Mouse (Mus musculus): ENCODE results near the gene Mettl24.
"Not testable (repeated sequence)": the region's sequence is repeated elsewhere in the genome, so short reads cannot be mapped to it uniquely, and the experiment has no call there.

Gene Mettl24

DNA sequence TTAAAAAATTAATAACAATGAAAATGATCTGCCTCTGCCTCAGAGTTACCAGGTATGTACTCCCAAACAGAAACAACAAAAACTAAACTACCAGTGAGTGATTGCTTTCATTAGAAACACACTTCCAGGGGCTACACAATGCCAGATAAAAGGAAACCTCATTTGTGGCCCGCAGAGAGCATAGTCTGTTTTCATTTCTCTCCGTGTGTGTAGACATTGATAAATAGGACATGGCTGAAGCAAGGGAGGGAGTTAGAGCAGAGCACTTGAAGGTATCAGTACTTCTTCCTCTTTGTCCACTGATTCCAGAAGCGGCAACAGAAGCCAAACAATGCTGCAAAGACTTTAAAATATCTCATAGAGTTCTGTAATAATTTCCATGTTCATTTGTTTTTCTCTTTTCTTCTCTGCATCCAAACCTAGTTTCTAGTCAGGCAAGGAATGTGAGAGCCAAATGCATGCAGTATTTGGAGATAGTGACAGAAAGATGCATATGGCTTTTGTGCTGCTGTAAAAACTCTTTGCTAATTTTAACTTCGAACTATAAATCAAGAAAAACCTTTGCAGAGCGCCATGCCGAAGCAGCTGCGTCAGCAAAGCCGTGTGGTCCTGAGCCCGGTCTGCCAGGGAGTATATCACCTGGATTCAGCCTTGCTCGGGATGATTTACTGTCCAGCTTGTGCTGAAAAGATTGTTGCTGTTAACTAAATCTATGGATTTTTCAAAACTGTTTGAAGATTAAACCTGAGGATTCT, 67.4 kb downstream of the Mettl24 start:
- DNase-seq: no peak

DNA sequence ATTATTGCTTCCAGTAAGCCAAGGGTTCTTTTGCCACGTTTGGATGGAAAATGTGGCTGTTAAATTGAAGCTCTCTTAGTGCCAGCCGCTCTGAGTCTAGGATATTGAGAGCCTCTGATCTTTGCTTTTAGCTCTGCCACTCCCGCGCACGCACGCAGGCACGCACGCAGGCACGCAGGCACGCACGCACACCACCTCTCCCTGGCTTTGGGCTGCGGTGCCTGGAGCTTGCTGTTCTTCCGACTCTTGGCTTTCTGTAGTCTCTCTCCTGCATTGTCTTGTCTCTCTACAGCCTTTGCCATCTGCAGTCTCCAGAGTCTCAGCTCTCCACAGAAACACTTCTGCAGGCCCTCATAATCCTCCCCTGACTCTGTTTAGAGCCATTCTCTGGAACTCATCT, 68.1 kb downstream of the Mettl24 start:
- no peak for DNase-seq

DNA sequence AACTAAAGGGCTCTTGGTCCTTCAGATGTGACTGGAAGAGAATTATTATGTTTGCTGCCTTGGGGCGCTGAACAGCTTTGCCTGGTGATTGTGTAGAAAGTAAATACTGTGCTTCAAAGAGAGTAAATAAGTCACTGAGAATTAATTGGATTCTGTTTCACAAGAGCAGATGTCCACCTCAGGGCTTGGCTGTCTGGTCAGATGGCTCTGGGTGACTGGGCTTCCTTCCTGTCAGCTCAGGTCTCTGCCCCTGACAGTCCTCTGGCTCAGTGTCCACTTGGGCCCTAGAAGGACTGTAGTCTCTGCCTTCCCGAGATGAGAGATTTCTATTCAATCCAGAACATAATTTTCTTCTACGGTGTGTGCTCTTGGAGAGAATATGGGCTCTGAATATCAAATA, 70.0 kb downstream of the Mettl24 start:
- no peak for DNase-seq

DNA sequence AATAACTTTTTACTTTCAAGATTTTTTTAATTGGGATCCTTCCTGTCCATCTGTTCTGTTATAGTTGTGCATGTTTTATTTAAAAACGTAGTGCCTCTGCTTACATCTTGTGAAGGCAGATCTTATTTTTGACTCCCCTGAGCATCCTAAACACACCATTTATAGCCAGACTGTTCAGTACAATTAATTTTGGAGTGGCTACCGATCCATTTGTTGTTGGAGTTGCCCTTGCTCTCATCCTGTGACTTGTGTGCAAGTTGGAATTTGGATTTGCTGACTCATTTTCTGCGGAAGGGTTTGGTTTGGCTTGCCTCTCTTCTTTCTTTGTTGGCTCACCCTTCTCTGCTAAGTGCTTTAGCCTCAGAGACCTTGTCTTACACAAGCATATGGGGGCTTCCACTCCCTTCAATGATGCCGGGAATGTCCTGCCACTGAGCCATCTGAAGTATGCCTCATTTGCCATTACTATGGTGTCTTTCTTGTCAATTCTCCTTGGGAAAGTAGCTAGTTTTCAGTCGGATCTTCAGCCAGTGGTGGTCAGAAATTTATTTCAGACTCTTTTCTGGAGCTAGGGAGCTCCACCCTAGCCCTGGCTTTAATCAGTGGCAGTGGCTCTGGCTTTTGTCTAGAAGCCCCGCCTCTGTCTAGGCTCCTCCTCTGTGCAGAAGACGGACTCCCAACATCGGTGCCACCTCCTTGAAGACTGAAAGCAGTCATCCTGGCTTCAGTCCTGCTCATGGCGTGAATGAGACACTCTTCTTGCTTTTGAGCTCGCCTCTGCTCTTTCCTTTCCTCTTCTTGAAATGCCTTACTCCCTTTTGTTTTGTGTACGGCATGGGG, 75.3 kb downstream of the Mettl24 start:
- DNase-seq: no peak

DNA sequence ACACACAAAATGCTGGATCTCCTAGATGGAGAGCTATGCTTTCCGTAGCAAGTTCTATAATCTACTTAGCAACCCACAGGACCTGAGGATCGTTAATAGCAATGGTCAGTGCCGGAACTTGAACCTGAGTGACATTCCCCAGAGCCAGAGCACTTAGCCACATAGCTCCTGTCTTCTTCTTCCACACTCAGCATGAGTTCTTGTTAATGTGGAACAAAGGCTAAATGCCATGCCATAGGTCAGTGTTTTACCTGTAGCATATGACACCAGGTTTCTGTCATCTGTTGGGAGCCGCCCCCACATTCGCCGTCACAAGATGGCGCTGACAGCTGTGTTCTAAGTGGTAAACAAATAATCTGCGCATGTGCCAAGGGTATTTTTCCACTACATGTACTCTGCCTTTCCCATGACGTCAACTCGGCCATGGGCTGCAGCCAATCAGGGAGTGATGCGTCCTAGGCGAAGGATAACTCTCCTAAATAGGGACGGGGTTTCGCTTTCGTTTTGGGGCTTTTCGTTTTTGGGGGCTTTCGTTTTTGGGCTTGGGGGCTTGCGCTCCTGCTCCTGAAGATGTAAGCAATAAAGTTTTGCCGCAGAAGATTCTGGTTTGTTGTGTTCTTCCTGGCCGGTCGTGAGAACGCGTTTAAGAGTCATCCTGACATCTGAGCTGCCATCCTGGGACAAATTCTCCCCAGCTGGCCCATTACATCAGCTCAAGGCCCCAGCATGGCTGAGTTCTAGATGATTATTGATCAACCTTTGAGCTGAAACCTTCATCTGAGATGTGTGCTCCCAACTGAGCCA, 76.5 kb downstream of the Mettl24 start:
- not testable (repeated sequence) for DNase-seq

DNA sequence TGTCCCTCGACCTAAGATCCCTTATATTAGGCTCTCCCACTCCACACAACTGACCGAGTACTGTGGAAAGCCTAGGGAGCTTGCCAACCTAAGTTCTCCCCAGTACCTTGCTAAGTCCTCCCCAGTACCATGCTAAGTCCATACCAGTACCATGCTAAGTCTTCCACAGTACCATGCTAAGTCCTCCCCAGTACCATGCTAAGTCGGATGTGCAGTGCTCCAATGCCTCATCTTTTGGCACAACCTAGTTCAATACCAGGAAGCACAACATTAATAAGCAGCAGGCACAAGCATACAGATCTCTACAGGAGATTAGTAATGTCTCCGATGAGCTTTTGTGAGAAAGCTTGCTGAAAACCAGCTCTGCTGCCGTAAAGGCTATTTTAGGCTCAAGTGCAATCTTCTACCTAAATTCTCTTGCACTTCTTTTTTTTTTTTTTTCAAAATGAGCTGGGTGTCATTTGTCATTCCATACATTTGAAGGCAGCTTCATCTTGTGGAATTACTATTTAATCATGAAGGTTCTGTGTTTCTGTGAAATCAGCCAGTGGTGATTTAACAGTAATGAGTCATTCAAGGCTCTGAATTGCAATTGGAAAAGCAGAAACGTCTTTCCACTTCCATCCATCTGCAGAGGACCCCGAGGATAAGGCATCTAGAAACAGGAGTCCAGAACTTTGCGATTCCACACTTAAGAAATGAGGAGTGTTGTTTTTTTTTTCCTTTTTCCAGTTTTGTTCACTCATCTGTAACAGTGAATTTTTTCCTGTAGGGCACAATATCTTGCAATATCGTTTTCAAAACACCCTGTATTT, 77.3 kb downstream of the Mettl24 start:
- DNase-seq: no peak

DNA sequence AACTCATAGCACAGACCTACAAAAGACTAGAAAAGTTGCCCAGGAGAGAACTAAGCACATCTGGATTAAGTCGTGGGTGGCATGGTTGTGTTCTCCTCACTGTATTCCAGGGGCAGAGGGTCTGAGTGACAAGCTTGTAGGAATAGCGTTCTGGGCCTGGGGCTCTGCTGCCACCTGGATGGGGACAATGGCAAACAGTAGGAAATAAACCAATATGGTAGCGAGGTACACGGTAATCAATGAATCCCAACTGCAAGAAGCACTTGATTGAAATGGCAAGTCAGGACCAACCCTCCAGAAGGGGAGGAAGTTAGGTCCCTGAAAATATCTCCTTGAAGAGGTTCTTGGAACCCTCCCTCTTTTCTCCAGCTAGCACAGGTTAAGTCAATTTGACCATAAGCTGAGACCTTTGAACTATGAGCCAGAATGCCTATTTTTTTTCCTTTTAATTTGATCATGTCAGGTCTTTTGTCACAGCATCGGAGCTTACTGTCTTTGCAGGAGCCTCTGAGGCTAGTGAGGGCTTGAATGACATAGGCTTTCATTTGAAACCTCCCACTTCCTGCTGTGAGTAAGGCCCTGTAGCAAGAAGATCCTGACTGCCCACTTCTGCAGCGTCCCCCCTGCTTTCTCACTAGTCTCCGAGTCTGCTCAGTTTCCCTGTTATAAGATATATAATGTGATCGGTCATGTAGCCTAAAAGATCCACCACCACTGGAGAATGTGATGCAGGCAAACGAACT, 78.1 kb downstream of the Mettl24 start:
- no peak for DNase-seq

DNA sequence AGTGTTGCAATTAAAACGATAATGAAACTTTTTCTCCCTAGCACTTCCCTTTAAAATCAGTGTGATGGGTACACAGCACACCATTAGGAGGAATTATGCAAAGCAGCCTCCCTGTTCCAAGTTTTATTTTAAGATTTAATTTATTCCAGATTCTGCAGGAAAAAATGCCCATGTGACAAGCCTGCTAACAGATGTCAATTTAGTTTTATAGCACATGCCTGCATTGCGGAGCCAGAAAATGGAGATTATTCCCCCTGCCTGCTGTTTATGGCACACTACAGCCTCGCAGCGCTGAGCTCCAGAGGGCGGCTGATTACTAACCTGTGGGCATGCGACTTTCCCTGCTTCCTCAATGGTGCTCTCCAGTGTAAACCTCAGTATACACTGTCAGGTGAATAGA, 79.5 kb downstream of the Mettl24 start:
- peak; percentile 63 for DNase-seq

DNA sequence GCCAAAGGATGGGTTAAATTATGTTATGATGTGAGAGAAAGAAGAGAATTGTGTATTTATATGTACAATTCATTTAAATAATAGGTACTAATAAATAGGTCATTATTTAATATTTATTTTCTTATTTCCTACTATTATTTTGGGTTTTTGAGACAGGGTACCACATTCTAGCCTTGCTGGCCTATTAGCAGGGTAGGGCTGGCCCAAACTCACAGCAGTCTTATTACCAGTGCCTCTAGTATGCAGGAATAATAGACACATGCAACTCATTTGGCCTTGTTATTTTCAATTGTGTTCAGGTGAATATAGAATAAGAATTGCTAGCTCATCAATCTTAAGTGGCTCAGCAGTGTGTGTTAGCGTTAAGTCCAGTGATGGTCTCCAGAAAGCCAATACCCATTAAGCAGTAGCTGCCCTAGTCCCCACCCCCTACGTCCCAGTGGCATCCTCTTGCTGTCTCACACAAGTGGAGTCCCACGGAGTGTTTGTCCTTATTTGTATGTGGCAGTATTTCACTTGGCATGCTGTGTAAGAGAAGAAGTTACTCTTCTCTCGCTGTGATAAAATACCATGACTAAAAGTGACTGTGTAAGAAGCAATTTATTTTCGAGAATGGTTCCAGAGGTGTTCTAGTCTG, 80.1 kb downstream of the Mettl24 start:
- no peak for DNase-seq

DNA sequence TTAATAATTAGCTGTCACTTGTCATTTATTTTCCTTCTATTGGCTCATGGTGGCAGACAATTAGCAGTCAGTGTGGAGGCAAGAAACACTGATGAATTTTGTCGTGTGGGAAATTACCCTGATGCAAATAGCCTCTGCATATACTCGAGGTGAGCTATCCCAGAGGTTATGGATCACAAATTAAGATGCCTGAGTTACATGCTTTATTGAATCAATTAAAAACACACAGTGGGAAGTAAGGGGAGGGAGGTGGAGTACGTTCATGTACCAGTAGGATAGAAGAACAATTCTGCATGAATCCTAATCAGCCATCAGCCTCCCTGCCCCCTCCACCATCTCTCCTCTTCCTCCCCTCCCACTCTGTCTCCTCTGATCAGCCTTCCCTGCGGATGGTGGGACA, 89.2 kb downstream of the Mettl24 start:
- no peak for DNase-seq

DNA sequence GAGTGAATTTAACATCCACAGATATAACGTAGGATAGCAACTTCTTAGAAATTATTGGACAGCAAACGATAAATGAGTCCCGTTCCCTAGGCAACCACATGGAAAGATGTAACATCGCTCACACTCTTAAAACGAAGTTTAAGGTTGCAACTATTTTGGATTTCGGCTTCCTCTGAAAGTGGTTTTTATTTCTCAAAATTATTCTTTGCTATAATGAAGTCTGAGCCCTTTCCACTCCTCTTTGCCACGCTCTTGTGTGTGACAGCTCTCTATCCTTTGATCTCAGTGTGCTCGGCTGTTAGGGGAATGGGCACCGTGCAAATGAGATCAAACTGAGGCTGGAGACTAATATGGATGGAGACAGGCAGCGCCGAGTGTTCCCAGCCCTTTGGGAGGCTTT, 92.1 kb downstream of the Mettl24 start:
- DNase-seq: no peak

DNA sequence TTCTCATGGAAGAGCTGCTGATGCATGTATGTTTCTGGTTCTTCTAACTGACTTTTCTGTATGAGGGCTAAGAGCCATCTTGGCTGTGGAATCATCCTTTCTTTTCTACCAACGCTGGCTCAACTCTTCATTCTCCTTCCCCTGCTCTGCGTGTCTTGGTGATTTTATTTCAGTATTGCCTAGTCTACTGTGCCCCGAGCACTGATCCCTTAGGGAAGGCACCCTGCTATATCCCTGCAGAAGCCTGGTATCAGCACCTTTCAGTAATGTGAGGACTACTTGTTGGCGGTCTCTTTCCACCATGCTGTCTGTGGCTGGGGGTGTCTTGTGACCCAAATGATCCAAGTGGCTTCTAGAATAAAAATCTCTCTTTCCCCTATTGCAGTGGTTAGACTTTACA, 92.6 kb downstream of the Mettl24 start:
- DNase-seq: no peak

DNA sequence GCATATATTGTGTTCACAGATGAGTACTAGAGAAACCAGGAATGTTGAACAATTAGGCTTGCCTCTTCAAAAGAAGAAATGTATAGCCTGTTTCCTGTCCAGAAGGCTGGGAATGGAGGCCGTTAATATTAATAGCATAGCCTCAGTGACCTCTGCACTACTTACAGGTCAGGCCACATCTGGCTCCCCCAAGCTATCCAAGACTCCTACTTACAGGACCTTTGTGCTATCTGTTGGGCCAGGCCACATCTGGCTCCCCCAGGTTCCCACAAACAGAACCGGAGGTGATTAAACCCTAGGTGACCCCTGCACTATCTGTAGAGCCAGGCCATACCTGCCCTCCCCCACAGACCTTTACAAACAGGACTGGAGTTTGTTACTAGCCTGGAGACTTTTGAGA, 94.1 kb downstream of the Mettl24 start:
- DNase-seq: no peak

DNA sequence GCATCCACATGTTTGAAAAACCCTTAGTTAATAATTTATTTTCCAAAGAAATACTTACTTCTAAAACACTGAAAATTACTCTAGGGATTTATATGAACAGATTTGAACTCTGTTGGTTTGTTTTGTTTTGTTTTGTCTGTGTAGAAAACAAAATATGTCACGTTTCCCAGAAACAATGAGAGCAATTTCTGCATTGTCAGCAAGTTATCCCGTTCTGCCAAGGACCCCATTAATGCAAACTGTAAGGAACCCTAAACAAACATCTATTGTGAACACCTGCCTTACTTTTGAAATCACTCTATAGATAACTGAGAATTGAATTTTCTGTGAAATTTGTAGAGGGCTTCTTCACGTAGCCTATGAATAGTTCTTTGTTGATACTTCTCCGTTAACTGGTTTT, 95.4 kb downstream of the Mettl24 start:
- no peak for DNase-seq

DNA sequence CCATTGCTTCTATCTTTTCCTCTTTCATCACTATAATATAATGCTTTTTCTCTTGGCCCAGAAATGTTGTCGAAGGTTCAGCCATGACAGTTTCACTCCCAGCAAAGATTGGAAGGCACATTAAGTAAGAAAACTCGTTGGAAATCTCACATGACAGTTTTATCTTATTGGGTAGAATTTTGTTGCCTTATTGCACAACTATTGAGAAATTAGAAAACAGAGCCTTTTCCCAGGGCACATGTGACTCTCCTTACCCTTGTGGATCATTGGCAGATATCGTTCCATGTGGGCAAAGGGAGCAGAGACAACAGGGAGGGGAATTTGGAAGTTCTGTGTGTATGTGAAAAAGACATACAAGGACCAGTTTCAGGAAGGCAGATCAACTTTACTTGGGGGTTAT, 107.3 kb downstream of the Mettl24 start:
- no peak for DNase-seq

DNA sequence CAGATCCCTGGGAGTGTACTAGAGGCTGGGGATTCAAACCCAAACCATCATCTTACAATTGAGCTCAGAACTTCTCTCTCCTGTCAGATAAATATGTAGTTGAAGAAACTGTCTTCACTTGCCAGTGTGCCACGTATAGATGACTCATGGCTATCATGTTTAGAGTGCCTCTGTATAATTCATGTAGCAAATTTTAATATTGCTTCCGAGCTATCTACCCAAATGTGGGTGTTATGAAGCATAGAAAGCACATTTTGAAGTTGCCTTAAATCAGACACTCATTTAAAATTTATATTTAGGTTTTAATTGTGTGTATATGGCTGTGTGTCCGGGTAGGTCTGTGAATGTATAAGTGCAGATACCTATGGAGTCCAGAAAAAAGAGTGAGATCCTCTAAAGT, 109.0 kb downstream of the Mettl24 start:
- DNase-seq: peak; percentile 19

DNA sequence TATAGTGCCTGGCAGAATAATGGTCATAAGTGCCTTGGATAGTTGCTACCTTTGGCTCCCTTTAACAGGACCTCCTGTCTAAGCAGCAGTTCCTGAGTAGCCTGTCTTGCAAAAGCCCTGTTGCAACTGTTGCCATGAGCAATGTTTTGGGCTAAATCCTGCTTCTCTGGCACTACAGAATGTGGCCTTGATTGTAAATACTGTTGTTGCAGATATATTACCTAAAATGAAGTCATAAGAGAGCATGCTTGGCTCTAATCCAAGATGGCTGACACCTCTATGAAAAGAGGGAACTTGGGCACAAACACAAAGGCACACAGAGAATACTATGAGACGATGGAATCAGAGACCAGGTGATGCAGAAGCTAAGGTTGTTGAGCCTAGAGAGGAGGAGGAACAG, 122.1 kb downstream of the Mettl24 start:
- DNase-seq: no peak

DNA sequence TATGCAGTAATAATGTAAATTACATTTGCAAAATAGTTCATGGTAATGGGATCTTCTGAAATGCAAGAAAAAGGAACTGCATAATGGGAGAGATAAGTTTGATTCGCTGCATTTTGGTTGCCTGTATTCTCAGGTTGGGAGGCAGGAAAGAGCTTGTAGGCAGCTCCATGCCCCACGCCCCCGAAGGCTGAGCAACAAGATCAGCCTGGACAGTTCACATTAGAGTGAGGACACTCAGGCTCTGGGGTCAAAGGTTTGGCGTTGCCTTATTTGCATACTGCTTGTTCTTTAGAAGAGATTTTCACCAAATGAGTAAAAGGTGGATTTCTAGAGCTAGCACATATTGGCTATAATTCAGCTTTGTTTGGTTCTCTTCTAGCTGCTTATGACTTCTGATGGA, 123.1 kb downstream of the Mettl24 start:
- DNase-seq: no peak

DNA sequence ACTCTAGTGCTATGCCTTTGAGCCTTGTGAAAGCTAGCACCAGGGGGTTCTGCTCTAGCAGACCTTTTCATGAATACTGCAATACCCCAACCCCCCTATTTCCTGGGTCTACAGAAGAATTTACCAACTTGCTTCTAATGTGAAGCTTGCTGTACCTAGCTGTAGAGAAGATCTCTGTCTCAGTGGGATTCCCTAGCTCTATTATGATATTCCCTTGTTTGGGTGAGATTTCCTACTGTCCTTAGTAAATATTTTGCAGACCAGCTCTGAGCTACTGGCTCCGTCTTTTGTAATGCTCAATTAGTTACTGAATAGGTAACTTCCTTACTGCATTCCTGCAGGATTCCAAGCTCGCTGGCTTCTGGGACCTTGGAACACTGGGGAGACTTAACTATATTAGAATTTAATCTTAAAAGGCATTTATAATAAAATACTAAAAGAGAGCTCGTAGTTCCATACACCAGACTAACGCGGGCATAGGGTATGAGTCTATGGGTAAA, 126.4 kb downstream of the Mettl24 start:
- DNase-seq: not testable (repeated sequence)

DNA sequence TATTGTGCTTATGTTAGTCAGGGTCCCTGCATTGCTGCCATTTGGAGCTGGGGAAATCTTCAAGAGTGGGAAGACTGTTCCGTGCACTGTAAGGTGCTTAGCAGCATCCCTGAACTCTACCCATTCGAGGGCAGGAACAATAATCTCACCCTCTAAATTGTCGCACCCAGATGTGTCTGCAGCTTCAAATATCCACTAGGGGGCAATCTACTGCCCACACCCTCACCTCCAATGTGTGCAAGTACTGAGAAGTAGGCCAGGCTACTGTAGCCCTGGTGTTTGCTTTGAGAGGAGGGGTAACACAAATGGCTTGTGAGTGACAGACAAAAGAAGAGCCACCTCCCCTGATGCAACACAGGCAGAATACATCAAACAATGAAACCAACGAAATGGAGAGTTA, 130.5 kb downstream of the Mettl24 start:
- no peak for DNase-seq

DNA sequence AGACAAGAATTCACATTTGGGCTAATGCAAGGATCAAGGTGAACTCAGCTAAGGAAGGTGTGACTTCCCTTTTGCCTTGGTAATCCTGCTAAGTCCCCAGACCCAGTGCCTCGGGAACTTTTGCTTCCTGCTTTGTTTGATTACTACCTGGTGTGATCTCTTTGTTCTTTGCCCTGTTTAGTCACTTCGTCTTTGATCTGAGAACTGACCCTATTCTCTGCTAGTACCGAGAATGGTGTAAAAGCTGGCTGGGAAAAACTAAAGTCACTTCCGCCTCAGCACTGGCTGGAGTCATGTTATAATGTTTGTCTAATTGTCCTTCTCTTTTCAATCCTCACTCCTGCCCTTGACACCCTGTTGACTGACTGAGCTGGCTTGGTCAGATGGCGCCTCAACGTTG, 133.4 kb downstream of the Mettl24 start:
- DNase-seq: no peak
